Mouse (Mus musculus) heart, postnatal 10 days (tissue): ENCODE results near the gene Ldb2. TPM values are rescaled to one million over a fixed set of nuclear protein-coding genes. Genes with fewer than 3 reads are reported as not detected.

Experiments
- DNase-seq, 2 experiments: peaks; one replicate each; pipeline ENCODE4 v3.0.0; 2021
- intact Hi-C: fragments of 180-260 bp; cut with DNase I; formaldehyde crosslinking; loops from one replicate; pipeline ENCODE4 v1.15.1; 2025
- total RNA-seq, 2 experiments: library from RNA; stranded (reverse); gene quantifications; 2 replicates each; pipeline ENCODE4 v1.2.3; 2021

Gene Ldb2
- total RNA-seq, 2 experiments from 2014 or later, result 17.2 to 19.0 TPM

- no peak for DNase-seq
- intact Hi-C loops, result no loop called here
Observed at GRCm38 (mm10) chr5:44483426-44484106, 315.9 kb downstream of the Ldb2 start.

GRCm38 (mm10) chr5:44481406-44481805, 318.1 kb downstream of the Ldb2 start:
- no peak for DNase-seq
- intact Hi-C loops, result no loop called here

GRCm38 (mm10) chr5:44476356-44476755, 323.1 kb downstream of the Ldb2 start:
- intact Hi-C loops, result loop anchor here (2.0 to 10.0 kb wide), 3 partner anchors 172 to 926 kb away; no protein-coding TSS in a partner anchor
- peak in 1 of 2 experiments; percentile 22 for DNase-seq

- intact Hi-C loops, result loop anchor here (5.0 to 10.0 kb wide), 2 partner anchors 171 to 927 kb away; no protein-coding TSS in a partner anchor
- DNase-seq, result no peak
Observed at GRCm38 (mm10) chr5:44475543-44475942, 323.9 kb downstream of the Ldb2 start.

GRCm38 (mm10) chr5:44473857-44474762, 325.4 kb downstream of the Ldb2 start:
- intact Hi-C loops, result loop anchor here (10.0 kb wide), 1 partner anchor 169 kb away; no protein-coding TSS in a partner anchor

GRCm38 (mm10) chr5:44465238-44465637, 334.2 kb downstream of the Ldb2 start:
- intact Hi-C loops, result no loop called here

More at GRCm38 (mm10) chr5:44473857-44474762, 325.4 kb downstream of the Ldb2 start:
- DNase-seq, result no peak

More at GRCm38 (mm10) chr5:44465238-44465637, 334.2 kb downstream of the Ldb2 start:
- DNase-seq, result no peak
